Mouse (Mus musculus): Measurements from ENCODE around the gene Rab20.

The Rab20 gene

GRCm38 (mm10) chr8:11452559-11452958, 26.0 kb downstream of the Rab20 start:
- DNase-seq = no peak

DNA sequence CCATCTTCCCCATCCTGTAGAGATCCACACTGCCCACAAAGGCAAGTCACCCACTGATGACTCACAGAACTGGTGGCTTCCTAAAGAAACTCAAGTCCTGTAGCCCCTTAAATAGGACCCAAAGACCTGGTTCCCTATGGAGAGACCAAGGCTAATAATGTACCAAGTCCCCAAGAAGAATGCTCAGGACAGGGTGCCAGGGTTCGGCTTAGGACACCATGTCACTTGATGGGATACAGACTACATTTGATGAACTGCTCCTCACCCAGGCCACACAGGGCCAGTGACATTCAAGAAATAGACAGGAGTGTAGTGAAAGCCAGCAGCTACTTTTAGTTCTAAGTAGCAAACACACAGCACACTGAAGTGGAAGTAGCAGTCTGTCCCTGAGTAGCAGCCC, 26.4 kb downstream of the Rab20 start:
- DNase-seq = no peak

- DNase-seq = peak in 1 of 2 experiments; percentile 7
These were observed 28.1 kb downstream of the Rab20 start for GRCm38 (mm10) chr8:11450184-11451113.

GRCm38 (mm10) chr8:11447910-11448570, 30.5 kb downstream of the Rab20 start:
- no peak for DNase-seq

- DNase-seq = no peak
These were observed 32.7 kb downstream of the Rab20 start for GRCm38 (mm10) chr8:11445790-11446189.

DNA sequence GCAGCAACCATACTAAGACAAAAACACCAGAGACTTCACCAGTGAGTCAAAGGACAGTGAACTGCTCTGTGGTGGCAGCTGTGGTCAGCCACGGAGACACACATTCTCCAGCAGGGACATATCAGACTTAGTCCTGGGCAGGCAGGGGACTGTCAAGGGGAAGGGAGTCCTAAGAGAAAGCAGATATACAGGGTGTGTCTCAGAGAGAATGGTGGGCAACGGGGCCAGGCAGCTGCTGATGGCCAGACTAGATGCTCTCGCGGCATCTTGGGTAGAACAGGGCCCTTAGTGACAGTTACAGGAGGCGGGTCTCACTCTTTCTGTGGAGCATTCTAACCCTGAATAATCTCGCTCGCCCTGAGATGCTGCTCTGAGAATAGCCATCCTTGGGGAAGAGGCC, 34.3 kb downstream of the Rab20 start:
- DNase-seq = no peak

GRCm38 (mm10) chr8:11443611-11444010, 34.9 kb downstream of the Rab20 start:
- no peak for DNase-seq

DNA sequence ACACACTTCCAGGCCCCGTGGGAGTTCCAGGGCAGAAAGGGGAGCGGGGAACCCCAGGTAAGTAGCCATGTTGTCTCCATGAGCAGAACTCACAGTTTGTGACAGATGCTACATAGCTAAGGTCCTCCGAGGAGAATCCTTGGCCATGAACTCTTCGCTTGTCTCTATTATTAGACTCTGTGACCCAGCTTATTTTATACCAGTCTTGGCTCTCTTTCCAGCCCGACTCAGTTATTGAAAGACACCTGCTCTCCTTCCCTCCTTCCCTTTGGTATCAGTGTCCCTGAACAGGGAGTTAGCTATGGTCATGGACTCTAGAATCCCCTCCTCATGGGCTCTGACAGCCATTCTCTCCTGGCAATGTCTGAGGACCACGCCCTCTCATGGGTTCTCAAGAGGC, 37.2 kb downstream of the Rab20 start:
- DNase-seq = no peak

- no peak for DNase-seq
These were observed 40.6 kb downstream of the Rab20 start for GRCm38 (mm10) chr8:11437862-11438261.

- no peak for DNase-seq
These were observed 47.8 kb downstream of the Rab20 start for GRCm38 (mm10) chr8:11430688-11431087.

DNA sequence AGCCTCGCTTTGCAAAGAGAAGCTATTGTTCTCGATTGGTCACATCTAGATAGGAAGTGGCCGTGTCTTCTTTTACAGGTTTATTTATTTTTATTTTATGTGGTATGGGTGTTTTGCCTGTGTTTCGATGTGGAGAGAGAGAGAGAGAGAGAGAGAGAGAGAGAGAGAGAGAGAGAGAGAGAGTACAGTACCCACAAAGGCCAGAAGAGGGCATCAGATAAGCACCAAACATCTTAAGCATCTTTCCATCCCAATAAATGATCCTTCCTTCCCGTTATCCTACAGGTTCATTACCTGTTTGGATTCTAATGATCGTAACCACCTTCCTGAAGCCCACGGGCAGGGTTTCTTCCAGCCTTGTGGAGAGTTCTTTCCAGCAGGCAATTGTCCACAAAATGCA, 55.4 kb downstream of the Rab20 start:
- DNase-seq = peak in 1 of 2 experiments; percentile 12

- no peak for DNase-seq
These were observed 56.5 kb downstream of the Rab20 start for GRCm38 (mm10) chr8:11421968-11422367.

GRCm38 (mm10) chr8:11421105-11421504, 57.4 kb downstream of the Rab20 start:
- peak; percentile 22 to 41 for DNase-seq

GRCm38 (mm10) chr8:11419645-11420044, 58.9 kb downstream of the Rab20 start:
- peak; percentile 63 to 69 for DNase-seq

DNA sequence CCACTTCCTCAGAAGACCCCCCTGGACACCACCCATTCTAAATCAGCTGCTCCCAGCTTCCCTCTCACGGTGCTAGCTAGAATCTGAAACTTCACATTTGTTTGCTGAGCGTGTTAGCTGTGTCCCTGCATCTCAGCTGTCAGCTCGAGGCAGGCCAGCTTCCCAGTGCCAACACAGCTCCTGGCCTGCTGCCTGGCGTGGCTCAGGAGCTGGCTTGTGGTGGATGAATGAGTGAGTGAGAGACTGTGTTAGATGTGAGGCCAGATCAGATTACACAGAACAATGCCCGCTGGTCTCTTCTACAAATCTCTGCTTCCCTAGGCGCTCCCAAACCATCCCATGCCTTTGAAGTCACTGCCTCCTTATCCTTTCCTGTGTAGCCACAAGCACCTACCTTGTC, 59.3 kb downstream of the Rab20 start:
- peak; percentile 72 to 76 for DNase-seq

DNA sequence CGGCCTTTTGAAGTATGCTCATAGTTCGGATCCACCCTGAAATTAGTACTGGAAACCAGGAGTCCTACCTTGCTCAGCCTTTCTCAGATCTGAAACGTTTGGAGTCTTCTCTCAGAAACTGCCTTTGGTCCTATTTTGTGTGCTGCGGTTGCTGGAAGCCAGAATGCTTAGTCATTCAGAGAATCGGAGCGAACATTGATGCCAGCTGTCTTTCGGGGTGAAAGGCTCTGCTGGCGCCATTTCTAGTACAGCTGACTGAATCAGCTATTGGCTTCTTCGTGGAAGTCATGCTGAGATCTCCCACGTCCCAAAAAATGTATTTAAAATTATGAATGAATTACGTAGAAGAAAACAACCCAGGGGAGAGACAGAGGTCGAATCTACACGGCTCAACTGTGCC, 60.7 kb downstream of the Rab20 start:
- no peak for DNase-seq

DNA sequence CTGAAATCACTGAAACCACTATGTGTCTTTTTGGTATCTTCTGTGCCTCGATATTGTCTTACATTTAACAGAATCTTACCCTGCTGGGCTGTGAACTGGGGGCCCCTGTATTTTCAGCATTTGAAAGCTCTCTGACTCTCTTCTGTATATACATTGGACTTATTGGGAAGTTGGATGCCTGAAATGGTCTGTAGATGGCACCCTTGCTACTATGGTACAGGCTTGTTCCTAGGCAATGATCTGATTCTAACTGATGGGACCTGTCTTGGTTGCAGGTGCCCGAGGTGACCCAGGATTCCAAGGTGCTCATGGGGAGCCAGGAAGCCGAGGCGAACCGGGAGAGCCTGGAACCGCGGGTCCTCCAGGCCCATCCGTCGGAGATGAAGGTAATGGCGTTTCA, 63.4 kb downstream of the Rab20 start:
- DNase-seq = peak in 1 of 2 experiments; percentile 23

DNA sequence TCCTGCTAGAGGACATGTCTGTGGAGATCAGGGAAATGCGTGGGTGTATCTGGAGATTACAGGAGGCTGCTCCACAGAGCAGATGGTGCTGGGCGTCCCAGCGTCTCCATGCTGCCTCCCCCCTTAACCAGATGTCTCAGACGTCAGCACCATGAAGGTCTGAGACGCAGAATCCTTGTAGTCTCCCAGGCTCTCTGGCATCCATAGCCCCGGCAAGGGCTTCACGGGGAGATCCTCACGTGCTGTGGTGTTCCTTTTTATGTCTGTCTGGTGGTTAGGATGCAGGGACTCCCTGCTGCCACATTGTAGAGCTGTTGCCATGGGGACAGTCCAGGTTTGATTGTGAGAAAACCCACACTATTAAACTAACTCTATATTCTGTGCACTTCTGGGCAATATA, 64.2 kb downstream of the Rab20 start:
- no peak for DNase-seq

DNA sequence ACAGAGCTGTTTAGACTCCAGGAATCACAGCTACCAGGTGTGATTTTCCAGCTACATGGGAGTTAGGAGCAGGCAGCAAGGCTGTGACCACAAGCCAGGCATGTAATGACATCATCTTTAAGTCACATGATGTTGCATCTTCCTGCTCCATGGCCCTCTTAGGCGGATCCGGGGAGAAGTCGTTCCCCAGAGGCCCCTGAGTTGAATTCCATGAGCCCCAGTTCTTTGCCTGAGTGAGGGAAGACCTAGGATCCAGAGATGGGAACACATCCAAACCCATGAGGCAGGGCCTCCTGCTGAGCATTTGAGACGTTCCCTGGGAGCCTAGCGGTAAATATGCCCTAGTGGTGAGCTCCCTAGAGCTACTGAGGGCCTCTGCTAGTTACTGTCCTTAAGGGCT, 66.1 kb downstream of the Rab20 start:
- no peak for DNase-seq

- no peak for DNase-seq
These were observed 66.9 kb downstream of the Rab20 start for GRCm38 (mm10) chr8:11411504-11412124.

GRCm38 (mm10) chr8:11405722-11406481, 72.6 kb downstream of the Rab20 start:
- DNase-seq = peak; percentile 12 to 23

DNA sequence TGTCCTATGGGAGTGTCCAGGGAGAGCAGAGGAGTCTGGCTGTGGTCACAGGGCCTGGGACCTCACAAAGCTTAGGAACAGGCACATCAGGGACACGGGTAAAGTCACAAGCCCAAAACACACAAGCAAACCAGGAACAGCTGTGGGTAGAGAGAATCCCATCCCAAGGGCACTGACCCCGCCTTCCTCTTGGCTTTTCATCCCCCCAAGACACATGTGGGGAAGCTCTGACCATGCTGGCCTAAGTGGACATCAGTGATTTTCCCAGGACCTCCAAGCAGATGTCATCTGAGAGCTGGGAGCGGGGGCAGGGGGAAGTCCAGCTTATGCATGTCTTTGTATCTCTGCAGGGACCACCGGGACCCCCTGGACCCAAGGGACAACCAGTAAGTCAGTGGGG, 73.9 kb downstream of the Rab20 start:
- no peak for DNase-seq

- DNase-seq = no peak
These were observed 74.7 kb downstream of the Rab20 start for GRCm38 (mm10) chr8:11403813-11404212.

Measured in cerebellum, postnatal 36 days (tissue).